Mouse (Mus musculus): ENCODE data around the gene Fnip2.
A peak's percentile ranks its signal among the peaks of the same experiment; 100 is the strongest.
"Not testable (repeated sequence)": the region's sequence is repeated elsewhere in the genome, so short reads cannot be mapped to it uniquely, and the experiment has no call there.

Fnip2 gene

GRCm38 (mm10) chr3:79478400-79478799 is 89.2 kb downstream of the Fnip2 start:
- no peak for DNase-seq (ENCODE audit: low read depth, low spot score)

GRCm38 (mm10) chr3:79475980-79476379 is 91.6 kb downstream of the Fnip2 start:
- DNase-seq (ENCODE audit: low read depth, low spot score) = no peak

- DNase-seq (ENCODE audit: low read depth, low spot score) = peak; percentile 83
These were observed 92.7 kb downstream of the Fnip2 start for GRCm38 (mm10) chr3:79474911-79475310.

- peak; percentile 47 for DNase-seq (ENCODE audit: low read depth, low spot score)
These were observed 95.2 kb downstream of the Fnip2 start for GRCm38 (mm10) chr3:79472362-79472761.

- DNase-seq (ENCODE audit: low read depth, low spot score) = no peak
These were observed 98.2 kb downstream of the Fnip2 start for GRCm38 (mm10) chr3:79469440-79469839.

GRCm38 (mm10) chr3:79458651-79459275 is 108.8 kb downstream of the Fnip2 start:
- no peak for DNase-seq (ENCODE audit: low read depth, low spot score)

GRCm38 (mm10) chr3:79455761-79456160 is 111.8 kb downstream of the Fnip2 start:
- DNase-seq (ENCODE audit: low read depth, low spot score) = no peak

GRCm38 (mm10) chr3:79452696-79453263 is 114.8 kb downstream of the Fnip2 start:
- DNase-seq (ENCODE audit: low read depth, low spot score) = no peak

GRCm38 (mm10) chr3:79449361-79449760 is 118.2 kb downstream of the Fnip2 start:
- DNase-seq (ENCODE audit: low read depth, low spot score) = no peak

- DNase-seq (ENCODE audit: low read depth, low spot score) = no peak
These were observed 119.2 kb downstream of the Fnip2 start for GRCm38 (mm10) chr3:79448421-79448820.

- not testable (repeated sequence) for DNase-seq (ENCODE audit: low read depth, low spot score)
These were observed 120.9 kb downstream of the Fnip2 start for GRCm38 (mm10) chr3:79446648-79447047.

GRCm38 (mm10) chr3:79446124-79446523 is 121.5 kb downstream of the Fnip2 start:
- DNase-seq (ENCODE audit: low read depth, low spot score) = no peak

- DNase-seq (ENCODE audit: low read depth, low spot score) = no peak
These were observed 122.6 kb downstream of the Fnip2 start for GRCm38 (mm10) chr3:79445041-79445440.

- DNase-seq (ENCODE audit: low read depth, low spot score) = no peak
These were observed 123.7 kb downstream of the Fnip2 start for GRCm38 (mm10) chr3:79443850-79444249.

- DNase-seq (ENCODE audit: low read depth, low spot score) = peak; percentile 69
These were observed 126.6 kb downstream of the Fnip2 start for GRCm38 (mm10) chr3:79440976-79441491.

GRCm38 (mm10) chr3:79438276-79438675 is 129.3 kb downstream of the Fnip2 start:
- DNase-seq (ENCODE audit: low read depth, low spot score) = no peak

- DNase-seq (ENCODE audit: low read depth, low spot score) = peak; percentile 95
These were observed 131.4 kb downstream of the Fnip2 start for GRCm38 (mm10) chr3:79436186-79436585.

- DNase-seq (ENCODE audit: low read depth, low spot score) = no peak
These were observed 132.6 kb downstream of the Fnip2 start for GRCm38 (mm10) chr3:79434985-79435384.

GRCm38 (mm10) chr3:79434436-79434835 is 133.2 kb downstream of the Fnip2 start:
- DNase-seq (ENCODE audit: low read depth, low spot score) = no peak

GRCm38 (mm10) chr3:79433593-79433992 is 134.0 kb downstream of the Fnip2 start:
- DNase-seq (ENCODE audit: low read depth, low spot score) = no peak

- DNase-seq (ENCODE audit: low read depth, low spot score) = peak; percentile 57
These were observed 142.2 kb downstream of the Fnip2 start for GRCm38 (mm10) chr3:79425441-79425840.

GRCm38 (mm10) chr3:79418921-79419320 is 148.7 kb downstream of the Fnip2 start:
- DNase-seq (ENCODE audit: low read depth, low spot score) = no peak

- DNase-seq (ENCODE audit: low read depth, low spot score) = no peak
These were observed 150.5 kb downstream of the Fnip2 start for GRCm38 (mm10) chr3:79416944-79417680.
